9 mouse cellular contexts compared by ENCODE assay signal in the genomic region with DNA sequence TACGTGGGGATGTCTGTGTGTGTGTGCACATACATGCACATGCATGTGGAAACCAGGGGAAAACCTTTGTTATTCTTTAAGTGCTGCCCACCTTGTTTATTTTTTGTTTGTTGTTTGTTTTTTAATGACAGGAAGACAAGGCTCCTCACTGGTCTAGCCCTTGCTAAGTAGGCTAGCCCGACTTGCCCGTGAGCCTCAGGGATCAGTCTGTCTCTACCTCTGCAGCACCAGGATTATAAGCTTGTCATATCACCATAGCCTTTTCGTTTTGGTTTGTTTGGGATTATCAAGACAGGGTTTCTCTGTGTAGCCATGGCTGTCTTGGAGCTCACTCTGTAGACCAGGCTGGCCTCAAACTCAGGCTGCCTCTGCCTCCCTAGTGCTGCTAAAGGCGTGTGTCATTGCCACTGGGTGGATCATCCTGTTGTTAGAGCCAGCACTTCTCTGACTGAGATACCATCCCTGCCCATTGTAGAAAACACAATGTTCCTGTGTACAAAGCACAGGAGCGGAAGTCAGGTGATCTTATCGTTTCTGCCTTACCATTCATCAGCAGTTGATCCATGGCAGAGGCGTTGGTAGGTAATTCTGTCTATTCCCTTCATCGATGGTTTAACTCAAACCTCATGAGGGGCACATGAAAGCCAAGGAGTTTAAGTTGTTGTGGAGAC. TPM values are rescaled to one million over a fixed set of nuclear protein-coding genes. Genes with fewer than 3 reads are reported as not detected.
DNase-seq lines count a peak whose midpoint lies in the region; ATAC-seq lines count a peak whose summit lies in the region.
"Had no signal": no experiment of that assay in that cellular context is flagged by ENCODE, and none has a peak within 500 bp of the region (broad histone marks: within the 10 kb centered on the region; RNA-seq: fewer than 3 reads in every experiment).

No protein-coding gene starts in this region.

- H3K4me3 ChIP-seq in kidney, embryonic 16.5 days (ENCODE audit: low read length), result no peak overlapping the region
- no peak overlapping the region for H3K4me3 ChIP-seq in forebrain, embryonic 14.5 days (ENCODE audit: low read depth, low read length)
- H3K4me3 ChIP-seq in liver, embryonic 11.5 days (ENCODE audit: low read depth, low read length), result no peak overlapping the region
- H3K4me3 ChIP-seq in neural tube, embryonic 12.5 days, result no peak overlapping the region

- H3K36me3 ChIP-seq in kidney, embryonic 16.5 days (ENCODE audit: insufficient read depth, low read length), result no peaks in the 10 kb centered on the region
- H3K36me3 ChIP-seq in forebrain, embryonic 14.5 days (ENCODE audit: control insufficient read depth, insufficient read depth, low read length), result no peaks in the 10 kb centered on the region
- H3K36me3 ChIP-seq in liver, embryonic 11.5 days (ENCODE audit: control insufficient read depth, insufficient read depth, low read length), result no peaks in the 10 kb centered on the region
- no peaks in the 10 kb centered on the region for H3K36me3 ChIP-seq in neural tube, embryonic 12.5 days

- no peak for DNase-seq in kidney, adult 9 months
- no peak for DNase-seq in forebrain, embryonic 14.5 days (ENCODE audit: low spot score)
- DNase-seq in liver, embryonic 11.5 days (ENCODE audit: low spot score), result no peak
- no peak for DNase-seq in thymus, adult 18-20 months
- no peak for DNase-seq in urinary bladder, adult 2 months (ENCODE audit: low spot score)
- DNase-seq in spleen, adult 12 weeks (ENCODE audit: low spot score), result no peak

- ATAC-seq in kidney, embryonic 16.5 days (ENCODE audit: low FRiP score, low TSS enrichment), result 0 out of 2 replicates have a peak, but pooled peaks have one; percentile 14
- ATAC-seq in forebrain, embryonic 14.5 days, result peak; percentile 30
- ATAC-seq in liver, embryonic 11.5 days (replicated peaks; ENCODE audit: low FRiP score), result no peak
- peak; percentile 26; the same call in 1 of the 2 replicates for ATAC-seq in neural tube, embryonic 12.5 days (ENCODE audit: low FRiP score, low read depth)

- H3K9ac ChIP-seq in kidney, embryonic 16.5 days (replicated peaks; ENCODE audit: low read length), result no peak overlapping the region
- H3K9ac ChIP-seq in forebrain, embryonic 14.5 days (ENCODE audit: low read length), result no peak overlapping the region
- no peak overlapping the region for H3K9ac ChIP-seq in liver, embryonic 11.5 days (ENCODE audit: low read depth, low read length)
- H3K9ac ChIP-seq in neural tube, embryonic 12.5 days, result no peak overlapping the region

- H3K4me2 ChIP-seq in kidney, embryonic 16.5 days (replicated peaks; ENCODE audit: low read depth, low read length), result no peak overlapping the region
- no peak overlapping the region for H3K4me2 ChIP-seq in forebrain, embryonic 14.5 days (ENCODE audit: low read length)
- no peak overlapping the region for H3K4me2 ChIP-seq in liver, embryonic 11.5 days
- no peak overlapping the region for H3K4me2 ChIP-seq in neural tube, embryonic 12.5 days (replicated peaks)

- H3K27me3 ChIP-seq in kidney, embryonic 16.5 days (ENCODE audit: insufficient read depth, low read length), result no peaks in the 10 kb centered on the region
- no peaks in the 10 kb centered on the region for H3K27me3 ChIP-seq in forebrain, embryonic 14.5 days (replicated peaks; ENCODE audit: control insufficient read depth, insufficient read depth, low read length)
- H3K27me3 ChIP-seq in liver, embryonic 11.5 days (replicated peaks; ENCODE audit: control insufficient read depth, insufficient read depth, low read length), result no peaks in the 10 kb centered on the region; the same call in 1 of the 2 replicates
- H3K27me3 ChIP-seq in neural tube, embryonic 12.5 days (replicated peaks), result no peaks in the 10 kb centered on the region

- H3K4me1 ChIP-seq in kidney, embryonic 16.5 days (ENCODE audit: insufficient read depth, low read length), result peaks cover 11% of the 10 kb centered on the region
- H3K4me1 ChIP-seq in forebrain, embryonic 14.5 days (ENCODE audit: control insufficient read depth, insufficient read depth, low read length), result peaks cover 4% of the 10 kb centered on the region
- peaks cover 30% of the 10 kb centered on the region for H3K4me1 ChIP-seq in liver, embryonic 11.5 days (replicated peaks; ENCODE audit: control insufficient read depth, insufficient read depth, low read length)
- peaks cover 8% of the 10 kb centered on the region for H3K4me1 ChIP-seq in neural tube, embryonic 12.5 days

- no peaks in the 10 kb centered on the region for H3K9me3 ChIP-seq in kidney, embryonic 16.5 days (ENCODE audit: low read length)
- H3K9me3 ChIP-seq in forebrain, embryonic 14.5 days (replicated peaks; ENCODE audit: control insufficient read depth, low read length), result no peaks in the 10 kb centered on the region
- H3K9me3 ChIP-seq in liver, embryonic 11.5 days (ENCODE audit: control insufficient read depth, low read length), result no peaks in the 10 kb centered on the region
- H3K9me3 ChIP-seq in neural tube, embryonic 12.5 days, result no peaks in the 10 kb centered on the region

- WGBS in kidney, embryonic 16.5 days, result 86% methylated on average over 9 of the region's 9 CpGs
- WGBS in forebrain, embryonic 14.5 days, result 91% methylated on average over 9 of the region's 9 CpGs
- WGBS in liver, embryonic 11.5 days, result 83% methylated on average over 9 of the region's 9 CpGs
- 85% methylated on average over 9 of the region's 9 CpGs for WGBS in neural tube, embryonic 12.5 days

- no peak overlapping the region for H3K27ac ChIP-seq in kidney, embryonic 16.5 days (ENCODE audit: low read length)
- no peak overlapping the region for H3K27ac ChIP-seq in forebrain, embryonic 14.5 days (ENCODE audit: low read depth, low read length)
- H3K27ac ChIP-seq in liver, embryonic 11.5 days (ENCODE audit: low read depth, low read length), result 0 out of 2 replicates have a peak overlapping the region, but pooled peaks have one; percentile 56
- no peak overlapping the region for H3K27ac ChIP-seq in neural tube, embryonic 12.5 days

RNA-seq across cellular contexts. Expression of gene Asb17, which starts 37.1 kb away (rescaled TPM):
- polyA plus RNA-seq in kidney, embryonic 16.5 days (2015; fragmentation: Nextera tagmentation; extraction: Ambion mirVana), result 0.06 TPM in 1 of 2 replicates, not detected in the other
- polyA plus RNA-seq in forebrain, embryonic 14.5 days (2014; fragmentation: Nextera tagmentation; extraction: Ambion mirVana), result not detected in 2 replicates
- 8.3 and 9.6 TPM in 2 replicates for polyA plus RNA-seq in liver, embryonic 11.5 days (2014; fragmentation: Nextera tagmentation; extraction: Ambion mirVana)
- 0.14 TPM in 1 of 2 replicates, not detected in the other for polyA plus RNA-seq in neural tube, embryonic 12.5 days (2016; fragmentation: Nextera tagmentation; extraction: Ambion mirVana)
- polyA plus RNA-seq in urinary bladder, adult 2 months (2012; rRNA removed), result 0.11 TPM in 1 of 2 replicates, not detected in the other
- polyA plus RNA-seq: large intestine, adult 2 months had no signal
